Mouse (Mus musculus) embryonic facial prominence, embryonic 11.5 days (tissue): ENCODE measurements at regions not wholly inside any gene's neighbourhood (a gene's known extent, or its start where the extent isn't known, plus 50 kb on each side); places are given as distances from the start of the nearest gene placed in this dataset.

Source experiments
- ATAC-seq: fragments of 200-750 bp; cut with Nextera tagmentation; replicated peaks from 2 replicates; pipeline ENCODE4 v1.8.0; 2017; ENCODE audit warnings: low read depth; ENCODE audit not compliant: insufficient number of reproducible peaks, low FRiP score, low TSS enrichment
- DNase-seq: peaks from one replicate; pipeline ENCODE4 v3.0.0-alpha.2; 2015; ENCODE audit warnings: low spot score
- H3K27ac ChIP-seq: fragments of 300-500 bp; sonication (generic); replicated peaks from 2 replicates; pipeline ENCODE4 v1.5.1; 2014; ENCODE audit warnings: mild to moderate bottlenecking, low read depth, low read length, control low read depth
- H3K27me3 ChIP-seq: fragments of 300-500 bp; sonication (generic); 2 replicates; pipeline ENCODE4 v1.6.1; 2014; ENCODE audit warnings: mild to moderate bottlenecking, low read length, moderate library complexity, mixed read lengths; ENCODE audit not compliant: control insufficient read depth, insufficient read depth
- H3K36me3 ChIP-seq: fragments of 300-500 bp; sonication (generic); replicated peaks from 2 replicates; pipeline ENCODE4 v1.6.1; 2014; ENCODE audit warnings: low read depth, mild to moderate bottlenecking, low read length, moderate library complexity, mixed read lengths; ENCODE audit not compliant: control insufficient read depth, insufficient read depth
- H3K4me1 ChIP-seq: fragments of 300-500 bp; sonication (generic); 2 replicates; pipeline ENCODE4 v1.6.1; 2014; ENCODE audit warnings: low read length, mixed read lengths; ENCODE audit not compliant: control insufficient read depth, insufficient read depth
- H3K4me2 ChIP-seq: fragments of 300-500 bp; sonication (generic); 2 replicates; pipeline ENCODE4 v1.6.1; 2014; ENCODE audit warnings: low read depth, mild to moderate bottlenecking, control low read depth, low read length, moderate library complexity
- H3K4me3 ChIP-seq: fragments of 300-500 bp; sonication (generic); 2 replicates; pipeline ENCODE4 v1.5.1; 2014; ENCODE audit warnings: low read depth, low read length, control low read depth
- H3K9ac ChIP-seq: fragments of 300-500 bp; sonication (generic); replicated peaks from 2 replicates; pipeline ENCODE4 v1.6.1; 2014; ENCODE audit warnings: mild to moderate bottlenecking, control low read depth, low read length
- H3K9me3 ChIP-seq: fragments of 300-500 bp; sonication (generic); replicated peaks from 2 replicates; pipeline ENCODE4 v1.6.1; 2016; ENCODE audit warnings: mild to moderate bottlenecking, low read length, inconsistent platforms, mixed read lengths; ENCODE audit not compliant: control insufficient read depth
- WGBS: fragments of 180-500 bp; shearing (Covaris S2); extraction: QIAGEN DNeasy Blood & Tissue Kit; methylation state at CpG from one replicate; pipeline ENCODE4 v1.1.7; 2014; 5-methylcytosine and 5-hydroxymethylcytosine counted together

- no peak overlapping the region for H3K9ac ChIP-seq
- H3K4me3 ChIP-seq, result no peak overlapping the region
- H3K4me2 ChIP-seq, result no peak overlapping the region
- ATAC-seq (no peak), DNase-seq (no peak)
- H3K27me3 ChIP-seq, result no peaks in the 10 kb centered on the region
- H3K4me1 ChIP-seq, result no peaks in the 10 kb centered on the region
- no peaks in the 10 kb centered on the region for H3K9me3 ChIP-seq
- 83% methylated on average over 2 of the region's 2 CpGs for WGBS
- H3K36me3 ChIP-seq, result no peaks in the 10 kb centered on the region
- H3K27ac ChIP-seq, result no peak overlapping the region
Measured at GRCm38 (mm10) chr16:77459651-77460050, 142.2 kb downstream of the Gm11146 start.

GRCm38 (mm10) chr16:77444647-77445046, 157.2 kb downstream of the Gm11146 start:
- no peaks in the 10 kb centered on the region for H3K4me1 ChIP-seq
- no peaks in the 10 kb centered on the region for H3K36me3 ChIP-seq
- H3K27me3 ChIP-seq, result no peaks in the 10 kb centered on the region
- 91% methylated on average over 6 of the region's 6 CpGs for WGBS
- no peak overlapping the region for H3K4me3 ChIP-seq
- no peak overlapping the region for H3K4me2 ChIP-seq
- no peak overlapping the region for H3K9ac ChIP-seq
- no peak overlapping the region for H3K27ac ChIP-seq
- H3K9me3 ChIP-seq, result no peaks in the 10 kb centered on the region
- ATAC-seq, result no peak
- no peak for DNase-seq

- no peaks in the 10 kb centered on the region for H3K27me3 ChIP-seq
- peak; percentile 48 for ATAC-seq
- no peaks in the 10 kb centered on the region for H3K36me3 ChIP-seq
- H3K9ac ChIP-seq, result no peak overlapping the region
- peak; percentile 85 for DNase-seq
- H3K4me3 ChIP-seq, result no peak overlapping the region
- no peaks in the 10 kb centered on the region for H3K4me1 ChIP-seq
- no peak overlapping the region for H3K27ac ChIP-seq
- WGBS, result 35% methylated on average over 4 of the region's 4 CpGs
- H3K9me3 ChIP-seq, result no peaks in the 10 kb centered on the region
- no peak overlapping the region for H3K4me2 ChIP-seq
Measured at GRCm38 (mm10) chr16:77444006-77444405, 157.9 kb downstream of the Gm11146 start.

GRCm38 (mm10) chr16:77443318-77443717, 158.6 kb downstream of the Gm11146 start:
- no peak overlapping the region for H3K9ac ChIP-seq
- ATAC-seq (no peak), DNase-seq (no peak)
- no peaks in the 10 kb centered on the region for H3K4me1 ChIP-seq
- H3K4me3 ChIP-seq, result no peak overlapping the region
- WGBS, result 81% methylated on average over 5 of the region's 5 CpGs
- H3K27ac ChIP-seq, result no peak overlapping the region
- H3K36me3 ChIP-seq, result no peaks in the 10 kb centered on the region
- no peaks in the 10 kb centered on the region for H3K27me3 ChIP-seq
- H3K4me2 ChIP-seq, result no peak overlapping the region
- H3K9me3 ChIP-seq, result no peaks in the 10 kb centered on the region

- Histone ChIP-seq H3K27me3 (no peaks in the 10 kb centered on the region), H3K4me1 (no peaks in the 10 kb centered on the region), H3K4me3 (no peak overlapping the region), H3K9me3 (no peaks in the 10 kb centered on the region), H3K9ac (no peak overlapping the region), H3K36me3 (no peaks in the 10 kb centered on the region), H3K4me2 (no peak overlapping the region), H3K27ac (no peak overlapping the region)
- DNase-seq (no peak), ATAC-seq (no peak)
- WGBS, result 88% methylated on average over 6 of the region's 6 CpGs
Measured at GRCm38 (mm10) chr16:77442866-77443265, 159.0 kb downstream of the Gm11146 start.

GRCm38 (mm10) chr16:77431345-77431744, 170.5 kb downstream of the Gm11146 start:
- ATAC-seq, result no peak
- no peak overlapping the region for H3K4me3 ChIP-seq

GRCm38 (mm10) chr16:77422385-77423363, 179.2 kb downstream of the Gm11146 start:
- 0 out of 2 replicates have a peak overlapping the region, but pooled peaks have one; percentile 4 for H3K9ac ChIP-seq
- no peak for ATAC-seq
- peak overlapping the region; percentile 70 for H3K27ac ChIP-seq

More at GRCm38 (mm10) chr16:77431345-77431744, 170.5 kb downstream of the Gm11146 start:
- Histone ChIP-seq H3K4me1 (no peaks in the 10 kb centered on the region), H3K4me2 (no peak overlapping the region), H3K36me3 (no peaks in the 10 kb centered on the region), H3K27ac (no peak overlapping the region), H3K9ac (no peak overlapping the region), H3K27me3 (no peaks in the 10 kb centered on the region), H3K9me3 (no peaks in the 10 kb centered on the region)
- DNase-seq, result no peak
- 47% methylated on average over 4 of the region's 4 CpGs for WGBS

GRCm38 (mm10) chr16:77421591-77422024, 180.3 kb downstream of the Gm11146 start:
- 8% methylated on average over 10 of the region's 10 CpGs for WGBS
- Histone ChIP-seq H3K4me2 (peak overlapping the region; percentile 36), H3K9ac (peak overlapping the region; percentile 5; the same call in 1 of the 2 replicates), H3K4me3 (peak overlapping the region; percentile 20; the same call in 1 of the 2 replicates), H3K27me3 (no peaks in the 10 kb centered on the region), H3K36me3 (no peaks in the 10 kb centered on the region), H3K9me3 (no peaks in the 10 kb centered on the region), H3K27ac (peak overlapping the region; percentile 79), H3K4me1 (no peaks in the 10 kb centered on the region)
- peak; percentile 80 for DNase-seq
- peak; percentile 98 for ATAC-seq

More at GRCm38 (mm10) chr16:77422385-77423363, 179.2 kb downstream of the Gm11146 start:
- WGBS, result 76% methylated on average over 12 of the region's 12 CpGs
- H3K9me3 ChIP-seq, result no peaks in the 10 kb centered on the region
- DNase-seq, result no peak
- no peak overlapping the region for H3K4me3 ChIP-seq
- no peak overlapping the region for H3K4me2 ChIP-seq
- no peaks in the 10 kb centered on the region for H3K36me3 ChIP-seq
- no peaks in the 10 kb centered on the region for H3K27me3 ChIP-seq
- H3K4me1 ChIP-seq, result no peaks in the 10 kb centered on the region
